Mouse (Mus musculus) erythroblast, embryonic 14.5 days (primary cell): ENCODE data around the gene Mllt1.

Experiments
- GATA1 ChIP-seq: IDR thresholded peaks from 2 replicates; pipeline ENCODE4 v1.6.1; 2012; ENCODE audit warnings: low read length, inconsistent platforms, mixed read lengths
- TAL1 ChIP-seq: IDR thresholded peaks from 3 replicates; pipeline ENCODE4 v1.6.1; 2012; ENCODE audit warnings: low read length, inconsistent platforms, mixed read lengths

DNA sequence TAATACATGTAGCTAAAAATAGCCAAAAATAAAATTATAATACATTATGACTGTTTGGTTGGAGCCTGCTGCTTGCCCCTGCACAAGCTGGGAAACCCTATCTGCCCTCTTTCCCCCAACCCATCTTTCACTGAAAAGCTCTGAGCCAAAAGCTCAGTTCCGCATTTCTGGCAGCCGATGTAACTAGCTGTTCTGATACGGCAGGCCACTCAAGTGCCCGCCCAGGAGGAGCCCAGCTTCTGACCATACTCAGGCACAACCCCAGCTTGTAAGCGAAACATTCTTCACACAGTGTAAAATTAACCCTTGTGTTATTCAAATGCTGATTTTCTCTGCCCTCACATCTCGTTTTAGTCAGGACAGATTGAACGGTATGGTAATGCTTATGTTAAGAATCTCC lies 76.3 kb downstream of the Mllt1 start:
- TF ChIP-seq GATA1: no peak
- TF ChIP-seq TAL1: no peak
